Mouse (Mus musculus) gastrocnemius, postnatal 36 days (tissue): ENCODE measurements around the gene Icam1. TPM values are rescaled to one million over a fixed set of nuclear protein-coding genes. Genes with fewer than 3 reads are reported as not detected.
A peak's percentile ranks its signal among the peaks of the same experiment; 100 is the strongest.

ENCODE experiments used
- DNase-seq, 2 experiments: peaks; one replicate each; pipeline ENCODE4 v3.0.0; 2022
- intact Hi-C: fragments of 180-260 bp; cut with DNase I; formaldehyde crosslinking; loops from one replicate; pipeline ENCODE4 v1.15.1; 2025
- total RNA-seq, 2 experiments: library from RNA; stranded (reverse); gene quantifications; 2 replicates each; pipeline ENCODE4 v1.2.3; 2021

Gene Icam1
- total RNA-seq, 2 experiments from 2014 or later: 1.9 to 2.1 TPM

DNA sequence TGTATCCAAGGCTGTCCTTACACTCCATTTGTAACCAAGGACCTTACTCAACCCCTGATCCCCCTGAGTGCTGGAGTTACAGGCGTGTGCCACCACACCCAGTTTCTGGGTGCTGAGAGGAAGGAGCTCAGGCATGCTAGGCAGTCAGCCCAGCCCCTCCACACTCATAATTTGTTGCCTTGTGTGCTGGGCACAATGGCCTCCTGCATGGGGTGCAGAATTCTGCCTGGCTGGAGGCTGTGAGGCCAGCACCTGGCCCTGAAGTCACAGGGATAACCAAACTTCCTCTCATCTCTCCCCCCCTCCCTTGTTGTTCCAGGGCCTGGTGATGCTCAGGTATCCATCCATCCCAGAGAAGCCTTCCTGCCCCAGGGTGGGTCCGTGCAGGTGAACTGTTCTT, 2.8 kb downstream of the Icam1 start:
- intact Hi-C loops: no loop called here

DNA sequence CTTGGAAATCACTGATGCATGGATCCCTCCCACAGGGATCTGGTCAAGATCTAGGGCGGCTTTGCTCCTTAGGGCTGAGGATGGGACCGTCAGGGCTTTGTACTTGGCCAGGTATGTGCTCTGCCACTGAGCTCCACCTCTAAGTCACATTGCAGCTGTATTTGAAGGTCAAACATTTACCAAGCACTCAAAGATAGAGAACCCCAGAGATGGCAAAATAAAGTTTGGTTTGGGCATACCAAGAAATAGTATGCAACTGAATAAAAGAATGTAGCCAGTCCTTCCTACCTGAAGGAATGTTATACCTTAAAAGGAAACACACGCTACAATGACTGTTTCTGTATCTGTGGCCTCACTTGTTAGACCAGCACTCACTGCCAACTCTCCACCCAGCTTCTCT, 5.6 kb downstream of the Icam1 start:
- intact Hi-C loops: no loop called here
- no peak for DNase-seq

More for the DNA sequence above, 2.8 kb downstream of the Icam1 start:
- DNase-seq: no peak

DNA sequence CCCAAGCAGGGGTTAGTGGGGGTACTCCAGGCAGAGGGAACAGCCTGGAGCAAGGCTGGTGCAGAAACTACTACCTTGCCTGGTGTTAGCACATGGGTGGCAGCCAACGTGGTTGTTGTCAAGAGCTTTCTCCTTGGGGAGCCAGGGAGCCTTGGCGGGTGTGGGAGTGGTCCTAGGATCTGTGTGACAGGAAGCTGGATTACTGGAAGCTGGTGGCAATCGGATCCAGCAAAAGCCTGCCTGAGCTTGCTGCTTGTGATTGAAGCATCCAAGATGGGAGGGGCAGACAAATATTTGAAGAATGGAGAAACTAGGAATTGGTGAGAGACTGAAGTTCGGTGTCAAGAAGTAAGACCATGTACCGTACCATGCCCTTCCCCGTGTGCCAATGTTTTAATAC, 6.5 kb downstream of the Icam1 start:
- DNase-seq: no peak
- intact Hi-C loops: no loop called here

DNA sequence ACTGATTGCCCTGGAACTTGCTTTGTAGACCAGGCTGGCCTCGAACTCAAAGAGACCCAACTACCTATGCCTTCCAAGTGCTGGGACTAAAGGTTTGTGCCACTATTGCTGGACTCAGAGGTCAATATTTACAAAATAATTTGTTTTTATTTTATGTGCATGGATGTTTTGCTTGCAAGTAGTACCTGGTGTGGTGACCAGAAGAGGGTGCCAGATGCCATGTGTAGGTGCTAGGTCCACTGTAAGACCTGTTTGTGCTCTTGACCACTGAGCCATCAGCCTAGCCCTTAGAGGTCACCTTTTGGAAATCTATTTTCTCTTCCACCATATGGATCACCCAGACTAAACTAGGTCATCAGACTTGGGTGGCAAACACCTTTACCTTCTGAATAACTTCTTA, 6.9 kb downstream of the Icam1 start:
- DNase-seq: no peak
- intact Hi-C loops: no loop called here

DNA sequence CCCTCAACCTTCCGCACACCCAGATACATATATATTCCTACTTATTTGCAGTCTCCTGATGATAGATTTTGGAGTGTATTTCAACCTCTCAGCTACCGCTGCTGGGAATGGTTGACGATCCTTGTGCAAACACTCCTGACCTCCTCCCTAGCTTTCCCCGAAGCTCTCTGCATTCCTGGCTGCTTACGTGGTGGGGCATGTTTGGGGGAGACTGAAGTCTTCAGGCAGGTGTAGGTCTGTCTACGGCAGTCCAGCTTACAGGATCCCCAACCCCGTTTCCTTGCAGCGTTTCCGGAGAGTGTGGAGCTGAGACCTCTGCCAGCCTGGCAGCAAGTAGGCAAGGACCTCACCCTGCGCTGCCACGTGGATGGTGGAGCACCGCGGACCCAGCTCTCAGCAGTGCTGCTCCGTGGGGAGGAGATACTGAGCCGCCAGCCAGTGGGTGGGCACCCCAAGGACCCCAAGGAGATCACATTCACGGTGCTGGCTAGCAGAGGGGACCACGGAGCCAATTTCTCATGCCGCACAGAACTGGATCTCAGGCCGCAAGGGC, 9.5 kb downstream of the Icam1 start:
- no peak for DNase-seq
- intact Hi-C loops: no loop called here

DNA sequence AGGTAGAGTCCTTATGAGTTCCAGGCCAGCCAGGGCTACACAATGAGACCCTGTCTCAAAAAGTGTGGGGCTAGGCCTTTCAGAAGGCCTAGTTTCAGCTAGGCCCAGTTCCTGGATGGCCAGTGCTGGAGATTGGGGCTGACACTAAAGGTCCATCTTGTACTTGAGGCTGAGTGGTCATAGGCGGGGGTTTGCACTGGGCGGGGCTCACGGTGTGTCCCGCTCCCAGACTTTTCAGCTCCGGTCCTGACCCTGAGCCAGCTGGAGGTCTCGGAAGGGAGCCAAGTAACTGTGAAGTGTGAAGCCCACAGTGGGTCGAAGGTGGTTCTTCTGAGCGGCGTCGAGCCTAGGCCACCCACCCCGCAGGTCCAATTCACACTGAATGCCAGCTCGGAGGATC, 11.1 kb downstream of the Icam1 start:
- DNase-seq: no peak
- intact Hi-C loops: no loop called here

DNA sequence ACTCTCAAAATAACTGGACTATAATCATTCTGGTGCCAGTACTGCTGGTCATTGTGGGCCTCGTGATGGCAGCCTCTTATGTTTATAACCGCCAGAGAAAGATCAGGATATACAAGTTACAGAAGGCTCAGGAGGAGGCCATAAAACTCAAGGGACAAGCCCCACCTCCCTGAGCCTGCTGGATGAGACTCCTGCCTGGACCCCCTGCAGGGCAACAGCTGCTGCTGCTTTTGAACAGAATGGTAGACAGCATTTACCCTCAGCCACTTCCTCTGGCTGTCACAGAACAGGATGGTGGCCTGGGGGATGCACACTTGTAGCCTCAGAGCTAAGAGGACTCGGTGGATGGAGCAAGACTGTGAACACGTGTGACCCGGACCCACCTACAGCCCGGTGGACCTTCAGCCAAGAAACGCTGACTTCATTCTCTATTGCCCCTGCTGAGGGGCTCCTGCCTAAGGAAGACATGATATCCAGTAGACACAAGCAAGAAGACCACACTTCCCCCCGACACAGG, 12.0 kb downstream of the Icam1 start:
- intact Hi-C loops: no loop called here
- no peak for DNase-seq

DNA sequence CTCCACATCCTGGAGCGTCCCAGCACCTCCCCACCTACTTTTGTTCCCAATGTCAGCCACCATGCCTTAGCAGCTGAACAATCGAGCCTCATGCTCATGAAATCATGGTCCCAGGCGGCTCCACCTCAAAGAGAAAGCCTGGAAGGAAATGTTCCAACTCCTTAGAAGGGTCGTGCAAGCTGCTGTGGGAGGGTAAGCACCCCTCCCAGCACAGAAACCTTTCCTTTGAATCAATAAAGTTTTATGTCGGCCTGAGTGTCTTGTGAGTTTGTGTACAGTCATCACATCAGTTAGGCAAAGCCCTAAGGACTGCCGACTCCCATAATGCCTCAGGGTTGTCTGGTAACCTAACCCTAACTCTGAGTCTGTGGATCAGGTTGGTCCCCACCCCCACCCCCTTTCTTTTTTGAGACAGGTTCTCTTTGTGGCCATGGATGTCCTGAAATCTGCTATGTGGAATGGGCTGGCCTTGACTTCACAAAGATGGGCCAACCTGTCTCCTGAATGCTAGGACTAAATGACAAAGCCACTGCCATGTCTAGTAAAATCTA, 12.8 kb downstream of the Icam1 start:
- intact Hi-C loops: no loop called here
- no peak for DNase-seq

DNA sequence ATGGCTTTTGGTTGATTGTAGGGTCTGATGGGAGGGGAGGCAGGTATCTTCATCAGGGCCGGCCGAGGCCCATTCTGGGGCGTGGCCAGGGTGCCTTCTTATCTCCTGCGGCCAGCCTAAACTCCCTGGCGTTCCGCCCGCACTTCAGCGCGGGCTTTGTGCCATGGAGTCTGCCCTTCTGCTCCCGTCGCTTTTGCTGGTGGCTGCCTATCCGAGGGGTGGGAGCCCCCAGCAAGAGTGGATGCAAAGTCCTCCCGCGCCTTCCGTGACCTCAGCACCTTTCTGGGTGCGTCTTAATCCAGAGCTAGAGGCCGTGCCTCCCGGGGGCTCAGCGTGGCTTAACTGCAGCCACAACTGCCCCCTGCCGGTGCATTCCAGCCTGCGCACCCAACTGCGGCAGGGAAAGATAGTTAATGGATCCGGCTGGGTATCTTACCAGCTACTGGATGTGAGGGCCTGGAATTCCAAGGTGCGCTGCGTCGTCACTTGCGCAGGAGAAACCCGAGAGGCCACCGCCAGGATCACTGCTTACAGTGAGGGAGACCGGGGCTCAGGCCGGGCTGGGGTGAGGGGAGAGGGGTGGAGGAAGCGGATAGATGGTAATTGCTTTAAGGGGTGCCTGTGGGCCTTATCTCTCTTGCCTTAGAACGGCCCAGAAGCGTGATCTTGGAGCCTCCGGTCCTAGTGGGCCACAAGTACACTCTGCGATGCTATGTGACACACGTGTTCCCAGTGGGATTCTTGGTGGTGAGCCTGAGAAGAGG, 13.7 kb downstream of the Icam1 start, which contains the start of gene Icam4:
Icam4 (plus strand) TSS at position 83 of the 764 bp plus-strand sequence.
- intact Hi-C loops: loop anchor here (5.0 kb wide), 1 partner anchor 108 kb away; no protein-coding TSS in a partner anchor
- peak; percentile 81 to 83 for DNase-seq

DNA sequence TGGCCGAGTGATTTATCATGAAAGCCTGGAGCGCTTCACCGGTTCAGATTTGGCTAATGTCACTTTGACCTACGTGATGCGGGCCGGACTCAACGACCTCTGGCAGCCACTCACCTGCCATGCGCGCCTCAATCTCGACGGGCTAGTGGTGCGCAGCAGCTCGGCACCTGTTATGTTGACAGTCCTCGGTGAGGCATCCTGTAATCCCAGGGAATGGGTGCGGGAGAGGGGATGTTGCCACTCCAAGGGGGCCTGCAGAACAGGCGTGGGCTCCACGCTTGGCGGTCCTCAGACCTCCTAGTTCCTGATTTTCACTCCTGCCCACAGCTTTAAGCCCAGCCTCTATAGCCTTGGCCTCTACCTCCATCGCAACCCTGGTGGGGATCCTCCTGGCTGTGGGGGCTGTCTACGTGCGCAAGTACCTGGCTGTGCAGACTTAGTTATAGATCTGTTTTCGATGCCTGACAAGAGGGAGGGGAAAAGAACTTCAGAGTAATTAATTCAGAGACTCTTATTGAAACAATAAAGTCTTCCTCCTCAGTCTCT, 14.3 kb downstream of the Icam1 start:
- intact Hi-C loops: loop anchor here (5.0 kb wide), 1 partner anchor 107 kb away; no protein-coding TSS in a partner anchor
- DNase-seq: no peak

DNA sequence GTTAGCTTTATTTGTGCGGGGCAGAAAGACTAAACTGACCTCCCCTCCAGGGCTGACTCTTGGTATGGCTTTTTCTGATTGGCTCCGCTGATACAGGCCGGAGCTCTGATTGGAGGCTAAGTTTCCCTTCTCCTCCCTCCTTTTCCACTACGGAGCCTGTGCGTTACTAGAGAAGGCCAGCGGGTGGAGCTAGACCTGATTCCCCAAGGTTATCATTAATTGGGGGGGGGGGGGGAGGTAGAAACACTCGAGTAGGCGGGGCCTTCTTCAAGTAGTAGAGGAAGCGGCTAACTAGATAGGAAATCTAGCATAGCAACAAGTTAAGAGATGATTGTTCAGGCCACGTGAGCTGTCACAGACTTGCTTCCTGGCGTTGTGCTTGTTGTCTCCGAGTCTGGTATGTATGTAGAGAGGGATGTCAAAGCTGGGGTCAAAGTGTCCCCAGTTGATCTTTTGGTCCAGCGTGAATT, 15.0 kb downstream of the Icam1 start:
- intact Hi-C loops: loop anchor here (5.0 kb wide), 1 partner anchor 106 kb away; no protein-coding TSS in a partner anchor

DNA sequence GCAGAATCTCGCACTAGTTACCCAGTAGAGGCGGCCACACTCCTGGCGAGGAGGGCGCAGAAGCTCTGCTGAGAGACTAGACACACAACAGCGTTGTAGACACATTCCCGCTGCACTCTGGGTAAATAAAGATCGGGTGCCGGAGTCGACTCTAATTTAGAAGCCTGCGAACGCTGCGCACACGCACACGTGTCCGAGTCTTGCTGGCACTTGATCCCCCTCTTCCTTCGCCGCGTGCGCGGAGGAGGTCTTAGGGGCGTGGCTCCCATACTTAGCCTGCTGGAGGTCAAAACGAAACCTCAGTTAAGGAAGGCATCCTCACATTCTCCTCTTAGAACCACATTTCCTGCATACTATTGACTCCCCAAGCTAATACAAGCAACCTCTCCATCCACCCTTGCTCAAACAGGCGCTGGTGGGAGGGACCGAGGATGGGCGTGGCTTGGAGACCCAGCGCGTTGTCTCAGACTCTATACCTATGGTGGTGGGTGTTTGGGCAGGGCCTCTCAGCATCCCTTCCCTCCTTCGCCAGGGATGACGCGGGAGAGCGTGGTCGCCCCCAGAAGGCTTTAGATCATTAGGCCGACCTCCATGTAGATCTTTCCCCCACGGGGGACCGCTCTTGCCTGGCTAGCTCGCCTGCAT, 15.6 kb downstream of the Icam1 start:
- intact Hi-C loops: loop anchor here (5.0 kb wide), 1 partner anchor 106 kb away; no protein-coding TSS in a partner anchor
- DNase-seq: peak; percentile 32 to 57

More for the DNA sequence above, 15.0 kb downstream of the Icam1 start:
- DNase-seq: peak; percentile 78 to 84

DNA sequence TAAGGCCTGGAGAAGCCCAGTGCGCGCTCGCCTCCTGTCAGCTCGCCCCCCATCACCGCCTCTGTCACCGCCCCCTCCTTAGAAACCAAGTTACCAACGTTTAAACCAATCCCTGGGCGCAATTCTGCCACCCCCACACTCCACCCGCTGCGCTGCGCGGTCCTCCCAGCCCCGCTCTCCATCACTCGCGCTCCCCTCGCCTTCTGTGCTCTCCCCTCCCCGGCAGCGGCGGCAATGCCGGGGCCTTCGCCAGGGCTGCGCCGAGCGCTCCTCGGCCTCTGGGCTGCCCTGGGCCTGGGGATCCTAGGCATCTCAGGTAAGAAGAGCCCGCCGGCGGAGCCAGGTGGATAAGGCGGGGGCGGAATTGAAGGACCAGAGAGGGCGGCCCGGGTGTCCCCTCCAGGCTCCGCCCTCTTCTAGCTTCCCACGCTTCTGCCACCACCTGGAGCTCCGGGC, 16.1 kb downstream of the Icam1 start, which contains the start of gene Icam5:
Icam5 (plus strand) TSS at position 178 of the 456 bp plus-strand sequence.
- intact Hi-C loops: loop anchor here (5.0 kb wide), 1 partner anchor 105 kb away; no protein-coding TSS in a partner anchor
- no peak for DNase-seq

DNA sequence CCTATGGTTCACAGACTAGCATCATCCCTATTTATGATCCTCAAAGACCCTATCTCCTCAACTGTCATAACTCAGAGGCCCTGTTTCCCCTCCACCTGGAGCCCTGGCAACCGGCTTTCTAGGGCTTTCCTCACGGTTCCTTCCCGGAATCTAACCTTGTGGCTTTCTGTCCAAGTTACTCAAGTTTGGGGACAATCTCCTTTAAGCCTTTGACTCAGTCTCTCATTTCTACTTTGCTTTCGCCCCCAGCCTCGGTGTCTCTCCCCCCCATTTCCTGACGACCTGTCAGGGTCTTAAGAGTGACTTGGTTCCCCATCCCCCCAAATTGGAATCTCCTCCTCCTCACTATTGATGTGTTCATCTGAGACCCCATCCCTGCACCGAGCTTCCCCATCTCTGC, 16.7 kb downstream of the Icam1 start:
- no peak for DNase-seq
- intact Hi-C loops: loop anchor here (5.0 kb wide), 1 partner anchor 105 kb away; no protein-coding TSS in a partner anchor

DNA sequence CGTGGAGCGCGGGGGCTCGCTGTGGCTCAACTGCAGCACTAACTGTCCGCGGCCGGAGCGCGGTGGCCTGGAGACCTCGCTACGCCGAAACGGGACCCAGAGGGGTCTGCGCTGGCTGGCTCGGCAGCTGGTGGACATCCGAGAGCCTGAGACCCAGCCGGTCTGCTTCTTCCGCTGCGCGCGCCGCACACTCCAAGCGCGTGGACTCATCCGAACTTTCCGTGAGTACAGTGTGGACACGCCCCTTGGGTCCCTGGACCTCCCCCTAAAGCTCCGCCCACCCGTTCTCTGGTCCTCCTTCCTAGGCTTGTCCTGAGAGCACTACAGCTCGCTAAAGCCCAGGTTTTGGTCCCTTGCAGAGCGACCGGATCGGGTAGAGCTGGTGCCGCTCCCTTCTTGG, 17.4 kb downstream of the Icam1 start:
- DNase-seq: peak; percentile 81 to 82
- intact Hi-C loops: loop anchor here (5.0 kb wide), 1 partner anchor 104 kb away; no protein-coding TSS in a partner anchor

DNA sequence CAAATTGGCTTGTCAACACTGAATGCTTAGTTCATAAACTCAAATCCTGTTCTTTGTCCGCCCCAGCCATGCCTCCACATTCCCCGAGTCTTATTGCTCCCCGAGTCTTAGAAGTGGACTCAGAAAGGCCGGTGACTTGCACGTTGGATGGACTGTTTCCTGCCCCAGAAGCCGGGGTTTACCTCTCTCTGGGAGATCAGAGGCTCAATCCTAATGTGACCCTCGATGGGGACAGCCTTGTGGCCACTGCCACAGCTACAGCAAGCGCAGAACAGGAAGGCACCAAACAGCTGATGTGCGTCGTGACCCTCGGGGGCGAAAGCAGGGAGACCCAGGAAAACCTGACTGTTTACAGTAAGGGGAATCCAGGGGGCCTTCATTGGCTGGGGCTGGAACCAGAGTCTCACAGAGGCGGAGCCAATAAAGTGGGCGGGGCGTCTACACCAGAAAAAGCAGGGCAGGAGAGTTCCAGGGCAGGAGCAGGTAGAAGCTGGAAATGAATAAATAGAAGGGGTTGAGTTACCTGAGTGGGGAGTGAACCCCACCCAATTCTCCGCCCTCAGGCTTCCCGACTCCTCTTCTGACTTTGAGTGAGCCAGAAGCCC, 18.8 kb downstream of the Icam1 start:
- no peak for DNase-seq
- intact Hi-C loops: loop anchor here (5.0 kb wide), 1 partner anchor 103 kb away; no protein-coding TSS in a partner anchor

DNA sequence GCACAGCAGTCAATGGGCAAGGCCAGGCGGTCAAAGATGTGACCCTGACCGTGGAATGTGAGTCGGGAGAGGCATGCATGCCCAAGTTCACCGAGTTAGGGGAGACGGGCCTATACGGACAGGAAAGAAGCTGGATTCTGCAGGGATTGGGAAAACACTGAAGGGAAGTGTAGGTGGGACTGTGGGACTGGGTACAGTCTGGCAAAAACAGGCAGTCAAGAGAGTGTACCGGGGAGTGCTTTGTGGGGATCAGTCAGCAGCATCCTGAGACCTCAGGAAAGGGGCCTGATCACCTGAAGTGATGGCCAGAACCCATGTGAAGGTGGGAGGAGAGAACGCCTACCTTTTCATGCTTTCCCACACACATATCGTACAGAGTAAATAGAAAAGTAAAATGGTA, 19.8 kb downstream of the Icam1 start:
- intact Hi-C loops: no loop called here
- DNase-seq: no peak

DNA sequence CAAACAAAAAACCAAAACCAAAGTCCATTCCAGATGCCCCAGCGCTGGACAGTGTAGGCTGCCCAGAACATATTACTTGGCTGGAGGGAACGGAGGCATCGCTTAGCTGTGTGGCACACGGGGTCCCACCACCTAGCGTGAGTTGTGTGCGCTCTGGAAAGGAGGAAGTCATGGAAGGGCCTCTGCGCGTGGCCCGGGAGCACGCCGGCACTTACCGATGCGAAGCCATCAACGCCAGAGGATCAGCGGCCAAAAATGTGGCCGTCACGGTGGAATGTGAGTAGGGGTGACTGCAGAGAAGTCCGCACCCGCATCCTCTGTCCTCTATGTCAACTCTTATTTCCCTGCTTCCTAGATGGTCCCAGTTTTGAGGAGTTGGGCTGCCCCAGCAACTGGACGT, 20.4 kb downstream of the Icam1 start:
- intact Hi-C loops: no loop called here
- DNase-seq: no peak

DNA sequence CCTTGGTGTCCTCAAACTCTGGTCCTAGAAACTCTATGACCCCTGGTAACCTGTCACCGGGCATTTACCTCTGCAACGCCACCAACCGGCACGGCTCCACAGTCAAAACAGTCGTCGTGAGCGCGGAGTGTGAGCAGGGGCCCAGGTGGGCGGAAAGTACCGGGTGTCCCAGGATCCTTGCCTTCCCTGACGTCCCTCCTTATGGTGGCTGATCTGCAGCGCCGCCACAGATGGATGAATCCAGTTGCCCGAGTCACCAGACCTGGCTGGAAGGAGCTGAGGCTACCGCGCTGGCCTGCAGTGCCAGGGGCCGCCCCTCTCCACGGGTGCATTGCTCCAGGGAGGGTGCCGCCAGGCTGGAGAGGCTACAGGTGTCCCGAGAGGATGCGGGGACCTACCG, 20.9 kb downstream of the Icam1 start:
- intact Hi-C loops: no loop called here
- no peak for DNase-seq

DNA sequence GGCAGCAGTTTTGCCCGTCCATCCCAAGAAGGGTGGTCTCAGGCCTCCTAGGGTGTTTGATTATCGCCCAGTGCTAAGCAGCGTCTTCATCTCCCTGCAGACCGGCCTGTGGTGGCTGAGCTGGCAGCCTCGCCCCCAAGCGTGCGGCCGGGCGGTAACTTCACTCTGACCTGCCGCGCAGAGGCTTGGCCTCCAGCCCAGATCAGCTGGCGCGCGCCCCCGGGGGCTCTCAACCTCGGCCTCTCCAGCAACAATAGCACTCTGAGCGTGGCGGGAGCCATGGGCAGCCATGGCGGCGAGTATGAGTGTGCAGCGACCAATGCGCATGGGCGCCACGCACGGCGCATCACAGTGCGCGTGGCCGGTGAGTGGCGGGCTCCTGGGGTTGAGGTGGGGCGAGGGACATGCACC, 21.7 kb downstream of the Icam1 start:
- intact Hi-C loops: no loop called here

More for the DNA sequence above, 21.7 kb downstream of the Icam1 start:
- DNase-seq: no peak
